Mouse (Mus musculus) forebrain, embryonic 14.5 days (tissue): ENCODE measurements around the gene 4933402J07Rik. TPM values are rescaled to one million over a fixed set of nuclear protein-coding genes. Genes with fewer than 3 reads are reported as not detected.

Source experiments
- ATAC-seq: fragments of 200-750 bp; cut with Nextera tagmentation; 2 replicates; pipeline ENCODE4 v1.8.0; 2017; ENCODE audit warnings: mild to moderate bottlenecking, moderate library complexity
- DNase-seq: peaks from one replicate; pipeline ENCODE4 v3.0.0-alpha.2; 2015; ENCODE audit warnings: low spot score
- H3K27ac ChIP-seq: fragments of 300-500 bp; sonication (generic); 2 replicates; pipeline ENCODE4 v1.5.1; 2014; ENCODE audit warnings: low read depth, mild to moderate bottlenecking, control low read depth, low read length, moderate library complexity
- H3K27me3 ChIP-seq: fragments of 300-500 bp; sonication (generic); replicated peaks from 2 replicates; pipeline ENCODE4 v1.6.1; 2014; ENCODE audit warnings: low read length, control low read depth, mixed read lengths; ENCODE audit not compliant: control insufficient read depth, insufficient read depth
- H3K36me3 ChIP-seq: fragments of 300-500 bp; sonication (generic); 2 replicates; pipeline ENCODE4 v1.6.1; 2014; ENCODE audit warnings: low read length, control low read depth; ENCODE audit not compliant: control insufficient read depth, insufficient read depth
- H3K4me1 ChIP-seq: fragments of 300-500 bp; sonication (generic); 2 replicates; pipeline ENCODE4 v1.6.1; 2014; ENCODE audit warnings: antibody characterized with exemption, low read length, control low read depth; ENCODE audit not compliant: control insufficient read depth, insufficient read depth
- H3K4me2 ChIP-seq: fragments of 300-500 bp; sonication (generic); 2 replicates; pipeline ENCODE4 v1.6.1; 2014; ENCODE audit warnings: mild to moderate bottlenecking, control low read depth, low read length
- H3K4me3 ChIP-seq: fragments of 300-500 bp; sonication (generic); 2 replicates; pipeline ENCODE4 v1.5.1; 2014; ENCODE audit warnings: low read depth, low read length, control low read depth
- H3K9ac ChIP-seq: fragments of 300-500 bp; sonication (generic); 2 replicates; pipeline ENCODE4 v1.6.1; 2014; ENCODE audit warnings: mild to moderate bottlenecking, low read length, control low read depth, moderate library complexity
- H3K9me3 ChIP-seq: fragments of 300-500 bp; sonication (generic); replicated peaks from 2 replicates; pipeline ENCODE4 v1.6.1; 2016; ENCODE audit warnings: low read length, control low read depth, mixed read lengths; ENCODE audit not compliant: control insufficient read depth
- WGBS: fragments of 180-500 bp; shearing (Covaris S2); extraction: QIAGEN DNeasy Blood & Tissue Kit; methylation state at CpG from one replicate; pipeline ENCODE4 v1.1.7; 2014; 5-methylcytosine and 5-hydroxymethylcytosine counted together
- polyA plus RNA-seq: library from polyadenylated mRNA; unstranded; fragments of >200 nt; fragmentation: Nextera tagmentation; extraction: Ambion mirVana; gene quantifications from 2 replicates; pipeline ENCODE4 v1.2.1, GENCODE M21; 2014

4933402J07Rik gene
- not detected in 2 replicates for polyA plus RNA-seq

DNA sequence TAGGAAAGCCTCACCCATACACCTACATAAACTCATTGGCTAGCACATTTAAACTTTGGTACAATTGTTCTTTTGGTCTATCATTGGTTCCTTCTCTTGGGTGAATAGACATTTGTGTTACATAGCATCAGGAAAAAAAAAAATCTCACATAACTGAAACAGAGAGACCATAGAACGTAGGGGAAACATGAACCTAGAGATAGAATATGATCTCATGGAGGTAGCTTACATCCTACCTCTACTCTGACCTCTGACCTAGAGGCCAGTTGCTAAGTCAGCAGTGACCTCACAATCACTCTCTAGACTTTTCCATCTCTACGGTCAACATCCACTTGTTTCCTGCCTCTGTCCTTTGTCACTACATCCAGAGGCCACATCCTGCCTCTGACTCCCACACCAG lies at the start of gene 4933402J07Rik:
Gene 4933402J07Rik (plus strand): TSS at position 301 of the 400 bp plus-strand sequence.
- no peak for ATAC-seq
- Histone ChIP-seq H3K9ac (no peak within 1 kb of the TSS), H3K4me2 (no peak within 1 kb of the TSS), H3K9me3 (no peaks in the 10 kb centered on the region), H3K4me1 (no peaks in the 10 kb centered on the region), H3K27ac (no peak within 1 kb of the TSS), H3K36me3 (no peaks in the 10 kb centered on the region), H3K4me3 (no peak within 1 kb of the TSS), H3K27me3 (no peaks in the 10 kb centered on the region)
- WGBS: 78% methylated on average over 2 of the region's 2 CpGs
- no peak for DNase-seq

DNA sequence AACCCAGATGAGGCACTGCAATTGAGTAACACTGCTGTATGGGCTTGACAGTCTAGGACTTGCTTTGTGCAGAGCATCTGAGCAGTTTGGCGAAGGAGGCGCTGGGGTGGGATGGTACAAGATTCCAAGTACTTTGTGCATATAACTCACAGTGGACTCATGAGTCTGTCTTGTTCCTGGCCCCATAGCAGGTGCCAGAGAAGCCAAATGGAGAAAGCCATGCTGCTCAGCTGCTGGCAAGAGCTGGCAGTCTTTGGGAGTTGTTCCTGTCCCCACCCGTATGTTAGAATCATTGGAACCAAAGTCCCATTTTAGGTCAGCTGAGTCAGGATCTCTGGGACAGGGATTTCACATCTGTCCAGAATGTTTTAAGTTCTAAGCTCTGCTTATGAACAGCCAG lies 46.5 kb upstream of the 4933402J07Rik start:
- Histone ChIP-seq H3K4me3 (no peak overlapping the region), H3K9ac (no peak overlapping the region), H3K36me3 (no peaks in the 10 kb centered on the region), H3K27me3 (no peaks in the 10 kb centered on the region), H3K27ac (no peak overlapping the region), H3K9me3 (no peaks in the 10 kb centered on the region), H3K4me1 (0 out of 2 replicates have a peak, but pooled peaks cover 4% of the 10 kb centered on the region), H3K4me2 (no peak overlapping the region)
- ATAC-seq (no peak), DNase-seq (no peak)
- WGBS: 95% methylated on average over 3 of the region's 3 CpGs

GRCm38 (mm10) chr8:87525006-87525405 lies 38.6 kb upstream of the 4933402J07Rik start:
- no peak for DNase-seq
- no peaks in the 10 kb centered on the region for H3K4me1 ChIP-seq
- ATAC-seq: no peak
- no peaks in the 10 kb centered on the region for H3K36me3 ChIP-seq
- H3K4me3 ChIP-seq: no peak overlapping the region
- H3K9ac ChIP-seq: no peak overlapping the region
- no peaks in the 10 kb centered on the region for H3K9me3 ChIP-seq
- 91% methylated on average over 1 of the region's 1 CpGs for WGBS
- no peak overlapping the region for H3K27ac ChIP-seq
- H3K4me2 ChIP-seq: no peak overlapping the region
- no peaks in the 10 kb centered on the region for H3K27me3 ChIP-seq

GRCm38 (mm10) chr8:87531176-87531575 lies 32.5 kb upstream of the 4933402J07Rik start:
- no peak for DNase-seq
- H3K27ac ChIP-seq: no peak overlapping the region
- no peaks in the 10 kb centered on the region for H3K27me3 ChIP-seq
- ATAC-seq: no peak
- H3K9ac ChIP-seq: no peak overlapping the region
- H3K4me1 ChIP-seq: no peaks in the 10 kb centered on the region
- 66% methylated on average over 4 of the region's 4 CpGs for WGBS
- no peak overlapping the region for H3K4me2 ChIP-seq
- H3K9me3 ChIP-seq: no peaks in the 10 kb centered on the region
- H3K4me3 ChIP-seq: no peak overlapping the region
- H3K36me3 ChIP-seq: no peaks in the 10 kb centered on the region

DNA sequence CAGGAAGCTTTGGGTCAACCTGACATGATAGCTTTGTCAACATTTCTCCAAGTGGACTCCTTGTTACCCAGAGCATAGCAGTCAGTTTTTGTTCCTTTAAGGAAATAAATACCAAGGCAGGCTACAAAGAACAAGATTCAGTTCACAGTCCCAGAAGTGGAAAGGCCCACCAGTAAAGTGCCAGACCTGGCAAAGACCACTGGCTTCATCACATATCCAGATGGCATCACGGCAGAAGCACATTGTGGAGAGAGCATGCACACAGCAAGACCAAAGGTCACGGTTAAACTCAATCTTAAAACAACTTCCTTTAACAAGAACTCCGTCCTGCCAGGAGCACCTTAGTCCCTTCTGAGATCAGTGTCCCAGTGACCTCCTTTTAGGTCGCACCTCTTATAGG lies 30.2 kb upstream of the 4933402J07Rik start:
- DNase-seq (no peak), ATAC-seq (no peak)
- no peak overlapping the region for H3K4me2 ChIP-seq
- no peaks in the 10 kb centered on the region for H3K27me3 ChIP-seq
- no peak overlapping the region for H3K9ac ChIP-seq
- H3K27ac ChIP-seq: no peak overlapping the region
- H3K36me3 ChIP-seq: no peaks in the 10 kb centered on the region
- H3K9me3 ChIP-seq: no peaks in the 10 kb centered on the region
- no peaks in the 10 kb centered on the region for H3K4me1 ChIP-seq
- WGBS: 90% methylated on average over 4 of the region's 4 CpGs
- H3K4me3 ChIP-seq: no peak overlapping the region

DNA sequence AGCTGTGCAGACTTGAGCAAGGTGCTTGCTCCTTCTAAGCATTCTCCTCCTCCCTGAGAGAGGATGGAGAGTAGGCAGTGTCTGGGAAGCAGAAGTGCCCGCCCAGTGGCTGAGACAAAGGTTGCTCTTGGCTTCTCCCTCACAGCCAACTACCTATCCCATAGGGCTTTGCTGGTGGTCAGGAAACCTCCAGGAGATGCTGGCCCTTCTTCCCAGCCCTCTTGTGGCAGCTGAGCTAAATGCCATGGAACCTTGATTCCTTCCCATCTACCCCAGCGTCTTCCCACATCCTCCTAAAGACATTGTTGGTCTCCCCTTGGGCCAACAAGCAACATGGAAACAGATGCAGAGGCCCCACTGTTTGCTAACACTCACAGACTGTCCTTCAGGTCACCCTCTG lies 28.8 kb upstream of the 4933402J07Rik start:
- H3K27me3 ChIP-seq: no peaks in the 10 kb centered on the region
- DNase-seq (peak; percentile 5), ATAC-seq (no peak)
- WGBS: 33% methylated on average over 2 of the region's 2 CpGs
- H3K36me3 ChIP-seq: no peaks in the 10 kb centered on the region
- H3K27ac ChIP-seq: no peak overlapping the region
- no peaks in the 10 kb centered on the region for H3K9me3 ChIP-seq
- no peak overlapping the region for H3K4me3 ChIP-seq
- H3K4me1 ChIP-seq: peaks cover 2% of the 10 kb centered on the region
- H3K4me2 ChIP-seq: no peak overlapping the region
- no peak overlapping the region for H3K9ac ChIP-seq

DNA sequence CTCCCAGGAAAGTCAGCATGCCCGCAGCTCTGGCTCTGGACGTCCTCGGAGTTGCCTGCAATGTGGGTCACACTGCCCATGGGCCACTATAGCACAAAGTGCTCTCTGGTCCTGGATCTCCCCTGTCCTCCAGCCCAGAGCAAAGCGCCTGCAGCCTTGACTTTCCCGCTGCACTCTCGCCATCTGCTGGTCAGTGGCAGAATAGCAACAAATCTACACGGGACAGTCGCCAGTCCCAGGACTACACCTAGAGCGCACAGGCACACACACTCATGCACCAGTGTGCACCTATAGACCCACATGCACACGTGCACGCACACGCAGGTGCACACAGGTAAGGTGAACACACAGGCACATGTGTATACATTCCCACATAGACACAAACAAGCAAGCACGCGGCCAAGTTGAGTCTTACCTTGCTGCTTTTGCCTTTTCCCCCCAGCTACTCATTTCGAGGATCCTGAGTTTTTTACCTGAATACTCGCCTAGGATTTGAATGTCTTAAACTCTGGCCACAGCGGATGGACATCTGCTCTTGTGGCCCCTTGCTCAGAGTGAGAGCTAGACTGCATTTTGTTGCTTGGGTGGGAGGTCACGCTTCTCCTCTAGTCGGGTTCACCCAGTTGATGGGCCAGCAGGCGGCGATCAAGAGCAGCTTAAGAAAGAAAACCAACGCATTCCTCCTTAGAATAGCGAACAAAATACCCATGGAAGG lies 26.9 kb upstream of the 4933402J07Rik start:
- DNase-seq: peak; percentile 83
- 4% methylated on average over 23 of the region's 23 CpGs for WGBS
- peak; percentile 83 for ATAC-seq
- Histone ChIP-seq H3K27me3 (no peaks in the 10 kb centered on the region), H3K9me3 (no peaks in the 10 kb centered on the region), H3K27ac (no peak overlapping the region), H3K4me2 (peak overlapping the region; percentile 35), H3K4me3 (no peak overlapping the region), H3K4me1 (peaks cover 7% of the 10 kb centered on the region), H3K36me3 (no peaks in the 10 kb centered on the region), H3K9ac (no peak overlapping the region)

DNA sequence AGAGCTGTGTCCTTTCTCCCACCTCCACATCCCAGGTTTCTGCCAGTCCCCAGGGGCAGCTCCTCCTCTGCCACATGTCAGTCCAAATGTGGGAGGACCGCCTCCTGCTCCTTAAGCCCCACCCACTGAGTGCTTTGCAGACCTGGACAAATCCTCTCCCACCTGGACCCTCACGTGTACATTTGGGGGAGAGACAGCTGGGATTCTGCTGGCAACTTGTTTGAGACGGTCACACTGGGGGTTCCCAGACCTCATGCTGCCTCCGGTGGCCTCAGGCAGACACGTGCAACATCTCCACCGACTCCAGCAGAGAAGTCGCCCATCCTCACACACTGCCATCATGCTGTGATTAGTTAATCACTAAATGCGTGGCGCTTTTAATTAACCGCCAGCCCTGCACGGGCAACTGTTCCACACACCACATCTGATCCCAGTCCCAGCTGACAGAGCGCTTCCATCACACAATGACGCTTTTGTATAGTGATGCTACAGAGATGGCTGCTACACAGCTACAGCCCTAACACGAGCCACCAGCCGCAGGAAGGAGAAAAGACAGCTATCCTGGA lies 23.7 kb upstream of the 4933402J07Rik start:
- H3K27me3 ChIP-seq: no peaks in the 10 kb centered on the region
- H3K36me3 ChIP-seq: no peaks in the 10 kb centered on the region
- H3K4me3 ChIP-seq: no peak overlapping the region; the same call in 1 of the 2 replicates
- WGBS: 7% methylated on average over 15 of the region's 15 CpGs
- no peak overlapping the region for H3K27ac ChIP-seq
- H3K9ac ChIP-seq: peak overlapping the region; percentile 13; the same call in 1 of the 2 replicates
- peaks cover 7% of the 10 kb centered on the region for H3K4me1 ChIP-seq
- peak overlapping the region; percentile 45 for H3K4me2 ChIP-seq
- H3K9me3 ChIP-seq: no peaks in the 10 kb centered on the region; the same call in 1 of the 2 replicates
- ATAC-seq (peak; percentile 54), DNase-seq (peak; percentile 69)

DNA sequence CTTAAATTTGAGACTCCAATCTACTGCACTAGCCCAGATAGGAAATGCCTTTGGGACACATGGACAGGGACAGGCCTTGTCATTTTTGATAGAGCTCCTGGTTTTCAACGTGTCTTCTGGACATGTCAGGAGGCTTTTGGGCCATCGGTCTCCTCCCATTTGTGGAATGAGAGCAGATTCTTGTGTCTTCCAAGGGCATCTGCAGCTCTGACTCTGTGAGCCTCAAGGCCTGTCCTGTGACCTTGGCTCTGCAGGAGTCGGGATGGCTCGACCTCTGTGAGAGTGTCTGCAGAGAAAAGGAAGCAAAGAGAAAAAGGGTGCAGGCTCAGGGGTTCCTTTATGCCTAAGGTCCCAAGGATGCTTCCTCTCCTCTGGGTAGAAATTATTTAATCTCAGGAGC lies 13.8 kb upstream of the 4933402J07Rik start:
- Histone ChIP-seq H3K27ac (no peak overlapping the region), H3K27me3 (no peaks in the 10 kb centered on the region), H3K4me2 (no peak overlapping the region), H3K9me3 (no peaks in the 10 kb centered on the region), H3K9ac (no peak overlapping the region), H3K36me3 (no peaks in the 10 kb centered on the region), H3K4me3 (no peak overlapping the region), H3K4me1 (no peaks in the 10 kb centered on the region)
- ATAC-seq (no peak), DNase-seq (no peak)
- 81% methylated on average over 4 of the region's 4 CpGs for WGBS
